Mouse (Mus musculus) myocyte (in vitro differentiated cells): Measurements from ENCODE around the gene Grb7.

Experiments used
- MAX ChIP-seq: IDR thresholded peaks from one replicate; pipeline ENCODE4 v1.6.1; 2011; ENCODE audit warnings: low read depth, mild to moderate bottlenecking, control low read depth
- POLR2A ChIP-seq: IDR thresholded peaks from one replicate; pipeline ENCODE4 v1.6.1; 2011; ENCODE audit warnings: low read depth, mild to moderate bottlenecking, control low read depth, moderate library complexity; ENCODE audit not compliant: insufficient read length
- USF1 ChIP-seq: IDR thresholded peaks from one replicate; pipeline ENCODE4 v1.6.1; 2011; ENCODE audit warnings: low read depth, mild to moderate bottlenecking, control low read depth, moderate library complexity

GRCm38 (mm10) chr11:98504926-98505325 lies 58.7 kb downstream of the Grb7 start:
- no peak for TF ChIP-seq MAX
- no peak for TF ChIP-seq USF1
- no peak for TF ChIP-seq POLR2A
